Mouse (Mus musculus) left cerebral cortex, adult 9 months (tissue): ENCODE results near the gene Gsk3a.
A peak's percentile ranks its signal among the peaks of the same experiment; 100 is the strongest.

Experiments
- DNase-seq, 2 experiments: peaks; one replicate each; pipeline ENCODE4 v3.0.0; 2022; ENCODE audit warnings: low spot score in 2 of 2

Gsk3a gene

GRCm38 (mm10) chr7:25249314-25250140 is 11.9 kb upstream of the Gsk3a start:
- peak in 1 of 2 experiments; percentile 65 for DNase-seq

GRCm38 (mm10) chr7:25248846-25249313 is 11.2 kb upstream of the Gsk3a start:
- DNase-seq = no peak

- peak; percentile 81 to 82 for DNase-seq
These were observed 10.5 kb upstream of the Gsk3a start for GRCm38 (mm10) chr7:25248018-25248647.

GRCm38 (mm10) chr7:25247498-25247897 is 9.8 kb upstream of the Gsk3a start:
- DNase-seq = no peak

- no peak for DNase-seq
These were observed 9.1 kb upstream of the Gsk3a start for GRCm38 (mm10) chr7:25246759-25247137.

GRCm38 (mm10) chr7:25246079-25246758 is 8.6 kb upstream of the Gsk3a start:
- DNase-seq = peak in 1 of 2 experiments; percentile 71

GRCm38 (mm10) chr7:25244562-25245369 is 7.1 kb upstream of the Gsk3a start:
- DNase-seq = no peak

GRCm38 (mm10) chr7:25243361-25243760 is 5.7 kb upstream of the Gsk3a start:
- no peak for DNase-seq

GRCm38 (mm10) chr7:25241062-25241461 is 3.4 kb upstream of the Gsk3a start:
- DNase-seq = peak; percentile 82 to 90

- no peak for DNase-seq
These were observed 3.0 kb upstream of the Gsk3a start for GRCm38 (mm10) chr7:25240631-25241030.

- DNase-seq = peak in 1 of 2 experiments; percentile 91
These were observed 1.4 kb upstream of the Gsk3a start for GRCm38 (mm10) chr7:25238829-25239623.

GRCm38 (mm10) chr7:25238015-25238706 is 510 bp upstream of the Gsk3a start:
- peak; percentile 96 to 97 for DNase-seq

- no peak for DNase-seq
These were observed 2.1 kb downstream of the Gsk3a start for GRCm38 (mm10) chr7:25235526-25235925.

- no peak for DNase-seq
These were observed 4.6 kb downstream of the Gsk3a start for GRCm38 (mm10) chr7:25233061-25233460.

GRCm38 (mm10) chr7:25232101-25232648 is 5.5 kb downstream of the Gsk3a start:
- no peak for DNase-seq

- DNase-seq = no peak
These were observed 6.9 kb downstream of the Gsk3a start for GRCm38 (mm10) chr7:25230690-25231285.

GRCm38 (mm10) chr7:25227523-25228300 is 9.9 kb downstream of the Gsk3a start:
- no peak for DNase-seq

GRCm38 (mm10) chr7:25222275-25222967 is 15.2 kb downstream of the Gsk3a start:
- no peak for DNase-seq
